Mouse (Mus musculus): Measurements from ENCODE around the gene Src. TPM values are rescaled to one million over a fixed set of nuclear protein-coding genes. Genes with fewer than 3 reads are reported as not detected.
"Not testable (repeated sequence)": the region's sequence is repeated elsewhere in the genome, so short reads cannot be mapped to it uniquely, and the experiment has no call there.

The Src gene
- polyA plus RNA-seq, 2 experiments from 2014 or later = 1.6 to 2.0 TPM

DNA sequence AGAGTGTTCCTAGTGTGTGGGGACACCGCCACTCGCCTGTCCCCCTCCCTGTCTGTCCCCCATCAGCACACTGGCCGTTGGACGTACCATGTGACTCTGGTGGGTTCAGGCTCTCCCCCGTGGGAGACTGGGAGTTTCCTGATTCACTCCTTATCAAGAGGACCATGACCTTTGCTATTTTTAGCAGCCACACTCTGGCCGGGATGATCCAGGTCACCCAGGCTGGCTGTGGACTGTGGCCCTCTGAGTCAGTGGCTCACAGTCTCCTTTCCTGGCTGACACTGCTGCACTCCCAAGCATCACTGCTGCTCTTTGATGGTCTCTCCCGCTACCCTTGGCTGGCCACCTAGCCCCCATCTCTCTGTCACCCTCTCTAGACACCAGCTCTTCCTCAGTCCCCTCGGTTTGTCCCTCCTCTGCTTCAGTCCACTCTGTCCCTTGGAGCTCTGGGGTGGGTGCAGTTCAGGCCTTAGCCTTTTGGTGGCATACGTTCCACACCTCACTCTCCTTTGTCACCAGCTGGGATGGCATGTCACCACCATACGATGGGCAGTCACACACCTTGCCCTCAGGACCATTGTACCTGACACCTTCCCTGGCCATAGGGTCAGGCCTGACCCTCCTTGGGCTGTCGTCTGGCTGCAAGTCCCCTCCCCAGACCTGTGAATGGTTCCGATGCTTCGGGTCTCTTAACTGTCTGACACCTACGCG is 61.8 kb downstream of the Src start:
- ATAC-seq = no peak

DNA sequence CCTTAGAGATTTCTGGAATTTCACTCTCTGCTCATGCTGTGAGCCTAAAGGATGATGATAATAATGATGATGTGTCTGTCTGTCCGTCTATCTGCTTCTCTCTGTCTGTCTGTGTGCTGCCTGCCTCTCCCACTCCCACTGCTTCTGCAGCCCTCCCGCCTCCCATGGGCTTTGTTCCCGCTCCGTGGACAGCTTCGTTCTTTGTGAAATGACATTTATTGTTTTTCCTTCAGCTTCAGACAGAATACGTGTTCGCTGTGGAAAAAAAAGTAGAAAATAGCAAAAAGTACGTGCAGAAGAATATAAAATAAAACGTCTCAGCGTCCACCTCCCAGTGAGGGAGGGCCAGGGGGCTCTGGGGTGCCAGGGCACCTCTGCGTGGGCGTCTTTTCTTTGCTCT is 64.5 kb downstream of the Src start:
- ATAC-seq = no peak

DNA sequence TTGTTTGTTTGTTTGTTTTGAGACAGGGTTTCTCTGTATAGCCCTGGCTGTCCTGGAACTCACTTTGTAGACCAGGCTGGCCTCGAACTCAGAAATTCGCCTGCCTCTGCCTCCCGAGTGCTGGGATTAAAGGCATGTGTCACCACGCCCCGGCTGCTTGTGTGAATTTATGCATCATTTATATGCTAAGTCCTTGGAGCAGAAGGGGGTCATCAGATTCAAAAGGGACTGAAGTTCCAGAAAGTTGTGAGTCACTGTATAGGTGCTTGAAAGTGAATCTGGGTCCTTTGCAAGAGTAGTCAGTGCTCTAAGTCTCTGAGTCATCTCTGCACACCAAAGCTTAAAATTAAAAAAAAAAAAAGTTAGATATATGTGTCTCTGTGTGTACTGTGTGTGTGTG is 68.3 kb downstream of the Src start:
- ATAC-seq = not testable (repeated sequence)

DNA sequence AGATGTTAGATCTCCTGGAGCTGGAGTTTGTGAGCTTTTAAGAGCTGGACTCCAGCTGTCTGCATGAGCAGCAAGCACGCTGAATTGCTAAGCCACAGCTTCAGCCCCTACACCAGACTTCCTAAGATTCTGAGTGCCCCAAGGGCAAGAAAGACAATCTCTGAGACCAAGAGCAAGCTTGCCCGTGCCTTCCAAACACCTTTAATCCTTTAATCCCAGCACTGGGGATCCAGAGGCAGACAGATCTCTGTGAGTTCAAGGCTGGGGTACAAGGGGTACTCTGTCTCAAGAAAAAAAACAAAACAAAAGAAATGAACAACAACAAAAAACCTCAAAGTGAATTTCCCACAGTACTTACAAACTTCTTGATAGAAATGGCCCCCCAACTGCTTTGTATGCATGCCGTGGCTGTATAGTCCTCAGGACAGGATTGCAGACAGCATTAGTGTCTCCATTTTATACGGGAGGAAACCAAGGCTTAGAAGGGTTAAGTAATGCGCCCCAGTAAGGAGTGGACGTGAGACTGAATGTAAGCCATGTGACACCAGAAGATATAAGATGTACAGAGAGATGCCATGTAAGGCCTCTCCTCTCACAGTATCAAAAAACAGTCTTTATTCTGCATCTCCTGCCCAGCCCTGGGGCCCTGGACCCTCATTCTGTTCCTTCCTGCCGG is 68.9 kb downstream of the Src start:
- no peak for ATAC-seq

DNA sequence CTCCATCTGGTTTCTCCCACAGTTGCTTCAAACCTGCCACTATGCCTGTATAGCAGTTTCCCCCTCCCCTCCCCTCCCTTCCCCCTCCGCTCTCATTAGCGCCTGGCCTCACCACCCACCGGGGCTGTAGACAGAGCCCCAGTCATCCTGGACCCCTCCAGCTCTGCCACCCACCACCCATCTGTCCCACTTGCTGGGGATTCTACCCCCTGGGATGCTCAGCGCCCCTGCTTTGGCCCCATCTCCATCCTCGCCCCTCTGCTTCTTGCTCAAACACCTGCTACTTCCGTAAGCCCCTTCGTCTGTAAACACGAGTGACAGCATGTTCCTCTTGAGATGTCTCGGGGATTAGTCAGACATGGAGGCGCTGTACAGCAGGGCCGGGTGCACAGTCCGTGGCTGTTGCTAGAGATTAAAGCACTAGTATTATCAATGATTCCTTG is 69.5 kb downstream of the Src start:
- ATAC-seq = no peak

DNA sequence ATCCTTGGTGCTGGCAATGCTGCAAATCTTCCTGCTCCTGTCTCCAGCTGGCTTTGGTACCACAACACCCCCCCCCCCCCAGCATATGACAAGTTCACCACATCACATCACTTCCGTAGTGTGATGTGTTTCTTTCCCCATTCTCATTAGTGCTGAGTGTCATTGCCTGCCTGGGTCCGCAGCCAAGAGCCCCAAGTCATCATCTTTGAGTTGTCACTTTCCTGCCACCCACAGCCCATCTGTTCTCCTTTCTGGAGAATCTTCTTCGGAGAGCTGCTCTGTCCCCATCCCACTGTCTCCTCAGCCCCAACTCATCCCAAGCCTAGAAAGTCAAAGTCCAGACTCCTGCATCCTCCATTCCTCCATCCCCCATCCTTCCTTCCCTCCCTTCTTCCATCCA is 75.0 kb downstream of the Src start:
- ATAC-seq = no peak

DNA sequence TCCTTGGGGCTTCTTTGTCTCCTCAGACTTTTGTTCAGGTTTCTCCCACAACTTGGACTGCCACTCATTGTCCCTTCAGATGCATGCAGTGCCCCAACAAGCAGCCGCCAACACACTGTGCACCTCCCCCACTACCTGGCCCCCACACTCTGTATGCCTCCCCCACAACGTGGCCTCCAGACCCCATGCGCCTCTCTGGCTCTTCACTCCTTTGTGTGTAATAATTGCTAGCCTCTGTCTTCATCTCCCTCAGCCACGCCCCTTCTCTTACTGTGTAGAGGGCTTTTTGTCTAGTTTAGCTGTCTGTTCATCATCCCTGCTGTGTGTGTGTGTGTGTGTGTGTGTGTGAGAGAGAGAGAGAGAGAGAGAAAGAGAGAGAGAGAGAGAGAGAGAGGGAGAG is 80.3 kb downstream of the Src start:
- ATAC-seq = no peak

DNA sequence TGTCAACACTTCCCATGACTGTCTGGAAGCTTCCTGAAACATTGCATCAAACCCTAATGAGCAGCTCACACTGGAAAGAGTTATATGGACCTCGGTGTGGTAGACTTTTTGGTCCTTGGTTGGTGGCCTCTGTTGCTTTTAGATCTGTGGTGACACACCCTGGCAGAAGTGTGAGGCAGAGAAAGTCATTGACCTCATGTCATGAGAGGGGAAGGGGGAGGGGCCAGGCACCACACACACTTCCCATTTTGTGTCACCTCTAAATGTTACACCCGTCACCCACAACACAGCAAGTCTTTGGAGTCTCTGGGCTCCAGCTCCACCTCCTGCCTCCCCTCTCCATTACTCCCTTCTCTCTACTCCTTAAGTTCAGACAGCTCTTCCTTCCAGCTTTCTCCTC is 82.1 kb downstream of the Src start:
- ATAC-seq = no peak

DNA sequence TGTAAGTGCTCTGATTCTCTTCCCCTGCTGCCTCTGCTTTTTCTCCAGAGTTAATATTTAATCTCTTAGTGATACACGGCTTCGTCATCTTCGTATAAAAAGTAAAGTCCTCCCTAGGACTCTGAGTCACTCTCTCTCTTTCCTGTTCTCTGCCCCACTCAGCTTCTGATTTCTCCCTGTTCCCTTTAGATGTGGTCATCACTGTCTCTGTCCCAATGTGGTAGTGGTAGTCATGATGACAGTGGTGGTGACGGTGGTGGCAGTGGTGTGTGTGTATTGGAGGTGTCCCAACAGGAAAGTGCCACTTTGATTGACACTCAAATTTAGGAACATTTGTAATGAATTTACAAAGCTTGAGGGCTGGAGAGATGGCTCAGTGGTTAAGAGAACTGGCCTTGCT is 83.1 kb downstream of the Src start:
- no peak for ATAC-seq

DNA sequence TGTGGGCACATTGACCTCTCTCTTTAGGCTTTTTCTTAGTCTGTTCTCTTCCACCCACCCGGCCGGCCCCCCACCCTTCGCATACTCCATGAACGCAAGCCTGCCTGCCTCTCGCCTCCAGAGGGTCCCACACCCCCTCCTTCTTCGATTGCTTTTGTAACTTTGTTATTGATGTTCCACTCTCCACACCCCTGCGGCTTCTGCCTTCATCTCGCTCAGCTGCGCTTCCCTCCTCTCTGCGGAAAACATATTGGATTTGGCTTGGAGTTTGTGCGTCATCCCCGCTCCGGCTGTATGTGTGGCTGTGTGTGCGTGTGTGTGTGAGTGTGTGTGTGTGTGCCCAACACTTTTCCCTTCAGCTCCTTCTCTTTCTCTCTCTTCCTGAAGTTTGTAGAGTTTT is 88.5 kb downstream of the Src start:
- ATAC-seq = no peak

DNA sequence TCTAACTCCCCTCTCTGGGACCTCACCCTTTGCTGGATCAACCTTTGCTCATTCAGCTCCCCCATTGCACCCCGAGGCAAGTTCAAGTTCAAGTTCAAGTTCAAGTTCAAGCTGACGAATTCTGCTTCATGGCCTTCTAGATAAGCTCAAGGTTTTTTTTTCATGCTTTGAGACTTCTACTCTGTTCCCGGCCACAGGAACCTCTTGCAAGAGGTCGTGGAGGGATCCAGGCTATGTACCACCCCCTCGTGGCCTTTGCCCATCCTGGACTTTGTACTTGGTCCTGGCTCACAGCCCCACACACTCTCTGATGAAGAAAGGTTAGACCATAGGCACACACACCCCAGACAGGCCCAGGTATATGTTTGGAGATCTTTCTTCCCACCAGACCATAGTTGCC is 90.9 kb downstream of the Src start:
- no peak for ATAC-seq

DNA sequence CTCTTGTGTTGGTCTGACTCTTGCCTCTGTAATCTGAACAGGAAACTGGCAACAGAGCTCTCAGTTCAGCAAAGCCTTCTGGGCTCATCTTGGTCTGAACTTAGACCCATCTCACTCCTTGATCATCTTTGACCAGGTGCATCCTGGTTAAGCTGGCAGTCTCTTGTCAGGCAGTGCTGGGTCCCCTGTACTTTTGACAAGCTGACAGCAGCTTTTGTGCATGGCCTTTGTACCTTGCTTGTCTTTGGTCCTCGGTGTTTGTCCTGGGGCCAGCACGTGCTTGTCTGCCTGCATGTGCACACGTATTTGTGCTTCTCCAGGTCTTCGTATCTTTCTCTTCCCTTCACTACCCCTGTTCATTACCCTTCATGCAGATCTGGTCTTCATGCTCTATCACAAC is 91.8 kb downstream of the Src start:
- no peak for ATAC-seq

DNA sequence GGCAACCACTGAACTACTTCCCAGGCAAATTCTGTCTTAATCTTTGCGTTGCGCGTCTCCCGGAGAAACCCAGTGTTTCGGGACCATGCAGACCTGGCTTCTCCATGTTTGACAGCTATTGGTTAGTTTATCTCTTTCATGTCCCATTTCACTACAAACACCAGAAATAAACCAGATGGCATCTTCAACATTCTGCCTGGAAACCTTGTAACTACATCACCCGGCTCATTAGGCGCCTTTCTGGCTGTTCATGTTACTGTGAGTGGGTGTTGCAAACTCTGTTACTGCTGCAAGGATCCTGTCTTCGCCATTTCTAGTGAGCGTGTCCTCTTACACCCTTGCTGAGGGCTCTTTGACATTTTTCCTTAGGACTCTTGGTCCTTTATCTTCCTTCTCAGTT is 94.6 kb downstream of the Src start:
- no peak for ATAC-seq

DNA sequence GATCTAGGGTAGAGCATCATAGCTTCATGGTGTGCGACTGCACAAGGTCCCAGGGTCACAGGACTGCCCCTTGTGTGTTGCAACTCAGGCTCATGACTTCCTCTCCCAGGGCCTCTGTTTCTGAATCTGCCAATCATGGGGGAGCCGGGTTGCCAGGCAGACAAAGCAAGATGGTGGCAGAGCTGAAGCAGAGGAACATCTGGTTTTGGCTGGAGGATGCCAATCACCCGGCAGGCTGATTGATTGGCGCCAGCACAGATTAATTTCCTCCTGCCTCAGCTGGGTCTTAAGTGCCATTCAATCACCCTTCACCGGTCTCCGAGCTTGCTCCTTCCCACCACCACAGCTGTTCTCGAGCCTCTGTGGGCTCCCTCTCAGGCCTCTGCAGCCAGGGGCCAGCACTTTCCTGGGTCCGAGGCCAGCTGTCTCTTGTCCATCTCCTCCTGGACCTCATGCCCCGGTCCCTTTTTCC is 95.5 kb downstream of the Src start:
- no peak for ATAC-seq

DNA sequence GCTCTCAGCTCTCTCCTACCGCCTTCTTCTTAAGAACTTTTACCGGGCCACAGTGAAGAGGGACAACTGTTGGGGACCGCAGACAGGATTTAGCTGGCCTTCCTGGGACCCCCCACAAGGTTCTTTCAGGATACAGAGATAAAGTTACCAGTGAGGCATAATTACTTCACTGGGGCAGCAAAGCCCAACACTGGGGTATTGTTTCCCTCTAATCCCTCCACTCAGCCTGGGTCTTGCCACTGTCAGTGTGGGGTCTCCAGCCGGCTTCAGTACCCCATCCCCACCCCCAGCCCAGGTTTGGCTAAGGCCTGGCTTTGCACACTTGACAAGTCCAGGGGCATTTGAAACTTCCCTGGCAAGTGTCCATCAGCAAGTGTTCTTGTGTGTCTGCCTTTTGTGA is 96.1 kb downstream of the Src start:
- ATAC-seq = no peak

DNA sequence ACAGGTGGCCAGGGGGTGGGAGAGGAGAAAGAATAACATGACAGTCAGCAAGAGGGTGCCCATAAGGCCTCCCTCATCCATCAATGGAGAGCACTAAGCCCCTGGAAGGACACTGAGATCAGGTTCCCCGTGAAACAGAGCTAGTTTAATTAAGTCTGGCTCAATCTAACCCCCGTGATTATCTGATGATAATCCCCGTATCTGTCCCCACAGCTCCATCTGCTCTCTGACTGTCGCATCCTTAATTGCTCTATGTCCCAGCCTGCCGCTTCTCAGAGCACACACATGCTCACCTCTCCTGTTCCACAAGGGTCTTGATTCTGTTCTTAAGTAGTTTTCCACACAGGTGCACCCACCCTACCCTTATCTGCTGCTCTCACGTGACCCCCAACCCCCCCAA is 99.3 kb downstream of the Src start:
- ATAC-seq = no peak

DNA sequence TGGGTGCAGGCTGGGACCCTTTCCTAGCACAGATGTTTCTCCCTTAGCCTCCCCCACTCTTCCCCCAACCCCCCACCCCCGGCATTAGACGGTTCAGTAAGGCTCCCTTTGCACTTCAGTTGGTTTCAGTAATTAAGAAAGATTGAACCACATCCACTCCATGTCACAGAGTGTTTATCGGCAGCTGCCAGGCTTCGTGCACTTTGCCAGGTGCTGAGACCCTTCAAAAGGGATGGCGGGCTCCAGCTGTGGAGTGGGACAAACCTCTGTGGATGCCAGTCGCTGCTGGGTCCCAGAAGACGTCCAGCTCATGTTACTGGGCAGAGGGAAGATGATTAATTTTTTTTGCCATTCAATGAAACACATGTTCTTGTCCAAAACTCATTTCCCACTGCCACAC is 100.2 kb downstream of the Src start:
- ATAC-seq = no peak

DNA sequence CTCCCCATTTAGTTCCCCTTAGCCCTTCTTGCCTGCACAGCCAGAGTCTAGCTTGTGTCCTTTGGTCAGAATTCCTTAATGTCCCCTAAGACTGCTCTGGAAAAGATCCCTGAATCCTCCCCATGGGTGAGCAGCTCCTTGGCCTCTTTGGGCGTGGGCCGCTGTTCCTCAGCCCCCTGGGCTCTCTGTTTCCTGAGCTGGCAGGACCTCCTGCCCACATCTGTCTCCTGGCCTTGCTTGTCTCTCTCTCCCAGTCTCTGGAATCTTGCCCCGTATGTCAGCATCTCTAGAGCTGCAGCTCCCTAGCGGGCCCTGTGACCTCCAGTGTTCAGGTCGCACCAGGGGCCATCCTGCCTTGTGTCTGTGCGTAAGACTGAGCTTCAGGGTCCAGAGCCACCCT is 101.2 kb downstream of the Src start:
- no peak for ATAC-seq

DNA sequence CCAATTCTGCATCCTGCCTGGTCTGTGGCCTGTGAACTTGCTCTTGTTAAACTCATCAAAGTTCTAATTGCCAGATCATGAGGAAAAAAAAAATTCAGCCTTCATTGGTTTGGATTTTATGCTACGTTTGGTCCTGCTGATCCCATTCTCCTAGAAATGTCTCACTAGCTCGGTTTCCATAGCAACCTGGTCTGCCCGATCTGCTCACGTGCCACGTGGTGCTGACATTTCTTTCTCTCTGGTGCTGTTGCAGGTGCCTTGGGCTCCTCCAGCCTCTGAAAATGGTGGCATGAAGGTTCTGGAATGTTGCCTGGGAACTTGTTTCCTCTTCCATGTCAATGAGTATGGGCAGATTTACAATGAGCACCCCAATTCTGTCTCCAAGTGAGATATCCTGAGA is 102.3 kb downstream of the Src start:
- no peak for ATAC-seq

Other genes with a start within 250 kb of the Src start
- 10 to 100 TPM; 19.3 to 23.4 TPM for gene Rbl1, start 213.9 kb upstream of the Src start, polyA plus RNA-seq (2017; shearing (Covaris generic))
- 100 to 1,000 TPM; 208 to 271 TPM for gene Rpn2, start 139.4 kb upstream of the Src start, polyA plus RNA-seq (2017; shearing (Covaris generic))
- gene Mroh8, start 138.9 kb upstream of the Src start, polyA plus RNA-seq (2017; shearing (Covaris generic)) = not detected
- not detected for gene Ghrh, start 70.9 kb upstream of the Src start, polyA plus RNA-seq (2017; shearing (Covaris generic))
- gene Manbal, start 50.9 kb upstream of the Src start, polyA plus RNA-seq (2017; shearing (Covaris generic)) = 10 to 100 TPM; 41.4 to 59.3 TPM
- under 1 TPM; 0.62 to 1.00 TPM for gene Nnat, start 141.6 kb downstream of the Src start, polyA plus RNA-seq (2017; shearing (Covaris generic))
- gene Blcap, start 152.8 kb downstream of the Src start, polyA plus RNA-seq (2017; shearing (Covaris generic)) = 10 to 100 TPM; 21.8 to 22.7 TPM